Mouse (Mus musculus) liver, embryonic 14.5 days (tissue): ENCODE results near the gene Snta1. TPM values are rescaled to one million over a fixed set of nuclear protein-coding genes. Genes with fewer than 3 reads are reported as not detected.

ENCODE experiments used
- ATAC-seq: fragments of 200-750 bp; cut with Nextera tagmentation; 2 replicates; pipeline ENCODE4 v1.8.0; 2017; ENCODE audit warnings: moderate number of reproducible peaks, mild to moderate bottlenecking, moderate library complexity; ENCODE audit not compliant: insufficient read depth
- DNase-seq, 3 experiments: peaks; one replicate each; pipeline ENCODE4 v3.0.0-alpha.2; 2012 to 2013; ENCODE audit warnings: low read depth in 3 of 3, low spot score in 3 of 3
- H3K27ac ChIP-seq: fragments of 300-500 bp; sonication (generic); 2 replicates; pipeline ENCODE4 v1.5.1; 2014; ENCODE audit warnings: moderate library complexity, mild to moderate bottlenecking, control low read depth, inconsistent platforms
- H3K27me3 ChIP-seq: fragments of 300-500 bp; sonication (generic); 2 replicates; pipeline ENCODE4 v1.6.1; 2014; ENCODE audit warnings: mild to moderate bottlenecking, low read length, moderate library complexity; ENCODE audit not compliant: control insufficient read depth, insufficient read depth
- H3K36me3 ChIP-seq: fragments of 300-500 bp; sonication (generic); replicated peaks from 2 replicates; pipeline ENCODE4 v1.6.1; 2014; ENCODE audit warnings: low read depth; ENCODE audit not compliant: control insufficient read depth, insufficient read depth
- H3K4me1 ChIP-seq, 2 experiments: fragments of 200-500 bp in 1 of 2; fragments of 300-500 bp in 1 of 2; sonication (generic) in 1 of 2; replicated peaks; 2 replicates each; pipeline ENCODE4 v1.6.1; 2012 to 2014; ENCODE audit warnings: antibody characterized with exemption in 1 of 2, inconsistent platforms in 1 of 2, low read length in 1 of 2; ENCODE audit not compliant: control insufficient read depth in 2 of 2, insufficient read depth in 2 of 2
- H3K4me2 ChIP-seq: fragments of 300-500 bp; sonication (generic); 2 replicates; pipeline ENCODE4 v1.6.1; 2014; ENCODE audit warnings: low read depth, mild to moderate bottlenecking, control low read depth, moderate library complexity
- H3K4me3 ChIP-seq, 2 experiments: fragments of 200-500 bp in 1 of 2; fragments of 300-500 bp in 1 of 2; sonication (generic) in 1 of 2; 2 replicates each; pipeline ENCODE4 v1.5.1; 2012 to 2014; ENCODE audit warnings: low read depth in 2 of 2, low read length in 2 of 2, mild to moderate bottlenecking in 2 of 2, control low read depth in 1 of 2, inconsistent platforms in 1 of 2, moderate library complexity in 1 of 2; ENCODE audit not compliant: insufficient read depth in 1 of 2
- H3K9ac ChIP-seq: fragments of 300-500 bp; sonication (generic); replicated peaks from 2 replicates; pipeline ENCODE4 v1.6.1; 2014; ENCODE audit warnings: mild to moderate bottlenecking, control low read depth, moderate library complexity
- H3K9me3 ChIP-seq: fragments of 300-500 bp; sonication (generic); 2 replicates; pipeline ENCODE4 v1.6.1; 2016; ENCODE audit warnings: low read length, mixed read lengths; ENCODE audit not compliant: control insufficient read depth
- CTCF ChIP-seq: IDR thresholded peaks from 2 replicates; pipeline ENCODE4 v1.5.1; 2016; ENCODE audit warnings: antibody characterized with exemption, low read depth, control low read depth
- EP300 ChIP-seq: IDR thresholded peaks from 2 replicates; pipeline ENCODE4 v1.6.1; 2016; ENCODE audit warnings: antibody characterized with exemption, low read depth
- WGBS: fragments of 180-500 bp; shearing (Covaris S2); extraction: QIAGEN DNeasy Blood & Tissue Kit; methylation state at CpG from one replicate; pipeline ENCODE4 v1.1.7; 2014; ENCODE audit not compliant: insufficient replicate concordance; 5-methylcytosine and 5-hydroxymethylcytosine counted together
- polyA plus RNA-seq, 2 experiments: library from polyadenylated mRNA; depleted of rRNA in 1 of 2; stranded (reverse) in 1 of 2; unstranded in 1 of 2; fragments of >200 nt; fragmentation: Nextera tagmentation in 1 of 2; extraction: Ambion mirVana in 1 of 2; gene quantifications; 2 replicates each; pipeline versions ENCODE4 v1.2.1 to v1.2.3; 2012 to 2014

Snta1 gene
- polyA plus RNA-seq, 2 experiments, result 0.70 to 1.6 TPM

- ATAC-seq (no peak), DNase-seq (no peak)
- H3K36me3 ChIP-seq, result no peaks in the 10 kb centered on the region
- no peak overlapping the region for H3K27ac ChIP-seq
- H3K4me2 ChIP-seq, result no peak overlapping the region
- TF ChIP-seq EP300 (no peak), CTCF (no peak)
- H3K27me3 ChIP-seq, result no peaks in the 10 kb centered on the region; the same call in 1 of the 2 replicates
- no peak overlapping the region for H3K4me3 ChIP-seq
- H3K9ac ChIP-seq, result no peak overlapping the region
- H3K4me1 ChIP-seq, result no peaks in the 10 kb centered on the region
- WGBS, result 64% methylated on average over 2 of the region's 2 CpGs
- no peaks in the 10 kb centered on the region for H3K9me3 ChIP-seq
Measured at GRCm38 (mm10) chr2:154423548-154423947, 15.6 kb upstream of the Snta1 start.

- Histone ChIP-seq H3K4me3 (no peak overlapping the region), H3K36me3 (no peaks in the 10 kb centered on the region), H3K9me3 (no peaks in the 10 kb centered on the region), H3K4me2 (no peak overlapping the region), H3K27ac (no peak overlapping the region), H3K4me1 (no peaks in the 10 kb centered on the region), H3K27me3 (no peaks in the 10 kb centered on the region), H3K9ac (no peak overlapping the region)
- 60% methylated on average over 5 of the region's 5 CpGs for WGBS
- ATAC-seq (no peak), DNase-seq (no peak)
- no peak for TF ChIP-seq CTCF
- no peak for TF ChIP-seq EP300
Measured at GRCm38 (mm10) chr2:154422181-154422580, 14.3 kb upstream of the Snta1 start.

GRCm38 (mm10) chr2:154420942-154421731, 13.2 kb upstream of the Snta1 start:
- TF ChIP-seq CTCF, result no peak
- TF ChIP-seq EP300, result no peak
- Histone ChIP-seq H3K4me2 (no peak overlapping the region), H3K9me3 (no peaks in the 10 kb centered on the region), H3K27me3 (no peaks in the 10 kb centered on the region), H3K27ac (no peak overlapping the region), H3K9ac (no peak overlapping the region), H3K4me3 (no peak overlapping the region), H3K36me3 (no peaks in the 10 kb centered on the region), H3K4me1 (no peaks in the 10 kb centered on the region)
- no peak for ATAC-seq
- no peak for DNase-seq
- whole genome bisulfite sequencing, result 48% methylated on average over 7 of the region's 7 CpGs

GRCm38 (mm10) chr2:154419631-154420515, 12.0 kb upstream of the Snta1 start:
- Histone ChIP-seq H3K9ac (no peak overlapping the region), H3K4me1 (no peaks in the 10 kb centered on the region), H3K27ac (no peak overlapping the region), H3K4me3 (no peak overlapping the region), H3K36me3 (no peaks in the 10 kb centered on the region), H3K4me2 (no peak overlapping the region), H3K27me3 (no peaks in the 10 kb centered on the region), H3K9me3 (no peaks in the 10 kb centered on the region)
- ATAC-seq (no peak), DNase-seq (no peak)
- TF ChIP-seq EP300 (no peak), CTCF (no peak)
- whole genome bisulfite sequencing, result 80% methylated on average over 9 of the region's 9 CpGs

GRCm38 (mm10) chr2:154418001-154418400, 10.1 kb upstream of the Snta1 start:
- TF ChIP-seq EP300 (no peak), CTCF (no peak)
- Histone ChIP-seq H3K36me3 (no peaks in the 10 kb centered on the region), H3K9ac (no peak overlapping the region), H3K4me1 (no peaks in the 10 kb centered on the region), H3K9me3 (no peaks in the 10 kb centered on the region), H3K27ac (no peak overlapping the region), H3K4me2 (no peak overlapping the region), H3K27me3 (no peaks in the 10 kb centered on the region), H3K4me3 (no peak overlapping the region)
- ATAC-seq (no peak), DNase-seq (no peak)
- 70% methylated on average over 7 of the region's 7 CpGs for WGBS
